Mouse (Mus musculus): Measurements from ENCODE around the gene Sdc1. TPM values are rescaled to one million over a fixed set of nuclear protein-coding genes. Genes with fewer than 3 reads are reported as not detected.

Gene Sdc1
- polyA plus RNA-seq (2016; fragmentation: Nextera tagmentation; extraction: Ambion mirVana): 43.5 and 48.2 TPM in 2 replicates

- Histone ChIP-seq H3K36me3 (no peaks in the 10 kb centered on the region), H3K9me3 (no peaks in the 10 kb centered on the region), H3K4me2 (replicated peaks) (peak within 1 kb of the TSS; percentile 96), H3K27me3 (replicated peaks) (no peaks in the 10 kb centered on the region), H3K4me3 (peak within 1 kb of the TSS; percentile 81), H3K9ac (peak within 1 kb of the TSS; percentile 83), H3K27ac (peak within 1 kb of the TSS; percentile 76), H3K4me1 (peaks cover 14% of the 10 kb centered on the region)
- ATAC-seq (ENCODE audit: low FRiP score, low read depth): peak; percentile 80
- 1% methylated on average over 67 of the region's 67 CpGs for WGBS
These were observed at the start of gene Sdc1 for GRCm38 (mm10) chr12:8770946-8771843. Gene Sdc1 (plus strand): TSS chr12:8771323.

DNA sequence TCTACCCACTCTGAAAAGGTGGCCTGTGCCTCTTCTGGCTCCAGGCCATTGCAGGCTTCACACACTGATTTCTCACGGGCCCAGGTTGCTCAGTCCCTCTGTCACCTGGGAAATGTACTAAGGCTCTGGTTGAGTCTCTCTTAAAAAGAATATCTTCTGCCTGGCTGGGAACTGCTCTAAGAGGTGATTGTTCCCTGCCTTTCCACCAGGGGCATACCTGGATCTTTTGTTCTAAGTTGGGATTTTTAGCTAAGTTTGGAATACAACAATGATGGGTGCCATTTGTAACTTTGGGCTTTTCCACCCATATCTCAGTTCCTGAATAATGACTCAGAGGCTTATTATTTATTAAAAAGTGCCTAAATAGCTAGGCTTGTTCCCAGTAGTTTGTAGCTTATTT, 44.2 kb upstream of the Sdc1 start:
- Histone ChIP-seq H3K9ac (no peak overlapping the region), H3K4me3 (no peak overlapping the region), H3K4me2 (replicated peaks) (no peak overlapping the region), H3K36me3 (peaks cover 45% of the 10 kb centered on the region), H3K27ac (0 out of 2 replicates have a peak overlapping the region, but pooled peaks have one; percentile 10), H3K4me1 (no peaks in the 10 kb centered on the region), H3K27me3 (replicated peaks) (no peaks in the 10 kb centered on the region), H3K9me3 (no peaks in the 10 kb centered on the region)
- ATAC-seq (ENCODE audit: low FRiP score, low read depth): no peak
- 70% methylated on average over 1 of the region's 1 CpGs for WGBS

- 87% methylated on average over 2 of the region's 2 CpGs for WGBS
- Histone ChIP-seq H3K36me3 (peaks cover 35% of the 10 kb centered on the region), H3K9me3 (no peaks in the 10 kb centered on the region), H3K9ac (no peak overlapping the region), H3K4me1 (no peaks in the 10 kb centered on the region), H3K27ac (no peak overlapping the region), H3K27me3 (replicated peaks) (no peaks in the 10 kb centered on the region), H3K4me2 (replicated peaks) (no peak overlapping the region), H3K4me3 (no peak overlapping the region)
- no peak for ATAC-seq (ENCODE audit: low FRiP score, low read depth)
These were observed 42.4 kb upstream of the Sdc1 start for GRCm38 (mm10) chr12:8728739-8729138.

GRCm38 (mm10) chr12:8753654-8754053, 17.5 kb upstream of the Sdc1 start:
- WGBS: 94% methylated on average over 2 of the region's 2 CpGs
- Histone ChIP-seq H3K9ac (no peak overlapping the region), H3K27me3 (replicated peaks) (no peaks in the 10 kb centered on the region), H3K4me3 (no peak overlapping the region), H3K27ac (no peak overlapping the region), H3K9me3 (0 out of 2 replicates have a peak, but pooled peaks cover 5% of the 10 kb centered on the region), H3K36me3 (peaks cover 54% of the 10 kb centered on the region), H3K4me1 (no peaks in the 10 kb centered on the region), H3K4me2 (replicated peaks) (no peak overlapping the region)
- no peak for ATAC-seq (ENCODE audit: low FRiP score, low read depth)

- no peak for ATAC-seq (ENCODE audit: low FRiP score, low read depth)
- 88% methylated on average over 4 of the region's 4 CpGs for WGBS
- Histone ChIP-seq H3K4me1 (no peaks in the 10 kb centered on the region), H3K9ac (no peak overlapping the region), H3K9me3 (0 out of 2 replicates have a peak, but pooled peaks cover 5% of the 10 kb centered on the region), H3K4me3 (no peak overlapping the region), H3K36me3 (peaks cover 49% of the 10 kb centered on the region), H3K27me3 (replicated peaks) (no peaks in the 10 kb centered on the region), H3K27ac (no peak overlapping the region), H3K4me2 (replicated peaks) (no peak overlapping the region)
These were observed 17.0 kb upstream of the Sdc1 start for GRCm38 (mm10) chr12:8754116-8754515.

GRCm38 (mm10) chr12:8758029-8758428, 13.1 kb upstream of the Sdc1 start:
- Histone ChIP-seq H3K27ac (no peak overlapping the region), H3K36me3 (peaks cover 37% of the 10 kb centered on the region), H3K4me1 (no peaks in the 10 kb centered on the region), H3K27me3 (replicated peaks) (no peaks in the 10 kb centered on the region), H3K4me3 (no peak overlapping the region), H3K9ac (no peak overlapping the region), H3K4me2 (replicated peaks) (no peak overlapping the region), H3K9me3 (0 out of 2 replicates have a peak, but pooled peaks cover 5% of the 10 kb centered on the region)
- no peak for ATAC-seq (ENCODE audit: low FRiP score, low read depth)
- 99% methylated on average over 3 of the region's 3 CpGs for WGBS

GRCm38 (mm10) chr12:8759115-8759514, 12.0 kb upstream of the Sdc1 start:
- Histone ChIP-seq H3K4me1 (no peaks in the 10 kb centered on the region), H3K36me3 (peaks cover 26% of the 10 kb centered on the region)

GRCm38 (mm10) chr12:8759779-8760178, 11.3 kb upstream of the Sdc1 start:
- H3K4me2 ChIP-seq (replicated peaks): no peak overlapping the region
- H3K9me3 ChIP-seq: 0 out of 2 replicates have a peak, but pooled peaks cover 5% of the 10 kb centered on the region
- 88% methylated on average over 6 of the region's 6 CpGs for WGBS
- no peak overlapping the region for H3K4me3 ChIP-seq
- H3K27me3 ChIP-seq (replicated peaks): no peaks in the 10 kb centered on the region
- H3K4me1 ChIP-seq: no peaks in the 10 kb centered on the region
- H3K36me3 ChIP-seq: peaks cover 22% of the 10 kb centered on the region
- H3K9ac ChIP-seq: no peak overlapping the region
- no peak overlapping the region for H3K27ac ChIP-seq
- ATAC-seq (ENCODE audit: low FRiP score, low read depth): no peak

More at GRCm38 (mm10) chr12:8759115-8759514, 12.0 kb upstream of the Sdc1 start:
- Histone ChIP-seq H3K27ac (no peak overlapping the region), H3K9ac (no peak overlapping the region), H3K27me3 (replicated peaks) (no peaks in the 10 kb centered on the region), H3K4me2 (replicated peaks) (no peak overlapping the region), H3K4me3 (no peak overlapping the region), H3K9me3 (0 out of 2 replicates have a peak, but pooled peaks cover 5% of the 10 kb centered on the region)
- ATAC-seq (ENCODE audit: low FRiP score, low read depth): no peak
- WGBS: 88% methylated on average over 4 of the region's 4 CpGs

DNA sequence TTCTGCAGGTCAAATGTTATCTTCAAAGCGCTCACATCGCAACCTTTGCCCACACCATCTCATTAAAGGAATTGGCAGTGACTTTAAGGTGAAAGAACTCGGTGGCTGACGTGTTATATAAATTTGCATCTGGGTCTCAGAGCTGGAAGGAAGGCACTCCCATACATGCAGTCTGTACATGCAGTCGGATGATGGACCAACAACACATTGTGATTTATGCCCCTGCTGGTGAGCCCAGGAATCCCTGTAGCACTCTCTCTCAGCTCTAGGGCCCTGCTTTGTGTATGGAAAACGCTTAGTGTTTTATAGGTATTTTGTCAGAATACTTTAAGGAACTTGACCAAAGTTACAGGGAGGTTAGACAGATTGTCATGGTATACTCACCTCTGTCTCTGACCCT, 10.6 kb upstream of the Sdc1 start:
- Histone ChIP-seq H3K36me3 (peaks cover 15% of the 10 kb centered on the region), H3K4me1 (no peaks in the 10 kb centered on the region), H3K27ac (no peak overlapping the region), H3K27me3 (replicated peaks) (no peaks in the 10 kb centered on the region), H3K9ac (no peak overlapping the region), H3K4me3 (no peak overlapping the region), H3K9me3 (0 out of 2 replicates have a peak, but pooled peaks cover 5% of the 10 kb centered on the region), H3K4me2 (replicated peaks) (no peak overlapping the region)
- ATAC-seq (ENCODE audit: low FRiP score, low read depth): no peak
- WGBS: 86% methylated on average over 6 of the region's 6 CpGs

- Histone ChIP-seq H3K36me3 (peaks cover 15% of the 10 kb centered on the region), H3K27me3 (replicated peaks) (no peaks in the 10 kb centered on the region), H3K4me1 (no peaks in the 10 kb centered on the region), H3K9ac (no peak overlapping the region), H3K9me3 (0 out of 2 replicates have a peak, but pooled peaks cover 5% of the 10 kb centered on the region), H3K4me2 (replicated peaks) (no peak overlapping the region), H3K27ac (no peak overlapping the region), H3K4me3 (no peak overlapping the region)
- ATAC-seq (ENCODE audit: low FRiP score, low read depth): no peak
- 80% methylated on average over 7 of the region's 7 CpGs for WGBS
These were observed 10.1 kb upstream of the Sdc1 start for GRCm38 (mm10) chr12:8761058-8761457.

- H3K27ac ChIP-seq: no peak overlapping the region
- no peak for ATAC-seq (ENCODE audit: low FRiP score, low read depth)
- no peaks in the 10 kb centered on the region for H3K4me1 ChIP-seq
- H3K4me2 ChIP-seq (replicated peaks): no peak overlapping the region
- no peak overlapping the region for H3K4me3 ChIP-seq
- H3K9me3 ChIP-seq: no peaks in the 10 kb centered on the region
- peaks cover 5% of the 10 kb centered on the region; the same call in 1 of the 2 replicates for H3K36me3 ChIP-seq
- H3K27me3 ChIP-seq (replicated peaks): no peaks in the 10 kb centered on the region
- no peak overlapping the region for H3K9ac ChIP-seq
- WGBS: 85% methylated on average over 2 of the region's 2 CpGs
These were observed 8.5 kb upstream of the Sdc1 start for GRCm38 (mm10) chr12:8762667-8763066.

DNA sequence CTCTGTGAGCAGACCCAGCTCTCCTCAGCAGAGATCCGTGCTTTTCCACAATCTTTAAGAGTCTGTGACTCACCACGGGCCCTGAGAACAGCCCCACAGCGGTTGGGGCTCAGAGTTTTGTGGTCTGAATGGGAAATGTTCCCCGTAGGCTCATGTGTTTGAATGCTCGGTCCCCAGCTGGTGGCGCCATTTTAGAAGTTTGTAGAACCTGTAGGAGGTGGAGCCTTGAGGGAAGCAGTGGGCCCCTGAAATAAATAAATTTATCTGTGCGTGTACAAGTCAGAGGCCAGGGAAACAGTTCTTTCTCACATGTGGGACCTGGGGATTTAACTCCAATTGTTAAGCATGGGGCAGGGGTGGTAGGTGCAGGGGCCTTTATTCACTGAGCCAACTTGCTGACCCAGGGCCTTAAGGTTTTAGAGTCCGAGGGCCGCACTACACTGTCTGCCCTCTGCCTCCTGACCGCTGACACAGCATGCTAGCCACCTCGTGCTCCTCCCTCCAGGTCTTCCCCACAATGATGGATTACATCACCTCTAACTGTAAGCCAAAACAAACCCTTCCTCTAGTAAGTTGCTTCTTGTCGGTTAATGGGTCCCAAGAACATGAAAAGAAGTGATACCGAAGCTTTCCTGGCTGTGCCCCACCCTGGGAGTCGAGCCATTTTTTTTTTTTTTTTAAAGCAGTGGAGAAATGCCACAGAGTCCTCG, 6.7 kb upstream of the Sdc1 start:
- no peak overlapping the region for H3K4me2 ChIP-seq (replicated peaks)
- no peak overlapping the region for H3K27ac ChIP-seq
- no peaks in the 10 kb centered on the region for H3K36me3 ChIP-seq
- WGBS: 85% methylated on average over 15 of the region's 15 CpGs
- ATAC-seq (ENCODE audit: low FRiP score, low read depth): no peak
- H3K9ac ChIP-seq: no peak overlapping the region
- H3K4me3 ChIP-seq: no peak overlapping the region
- no peaks in the 10 kb centered on the region for H3K9me3 ChIP-seq
- H3K4me1 ChIP-seq: no peaks in the 10 kb centered on the region
- H3K27me3 ChIP-seq (replicated peaks): no peaks in the 10 kb centered on the region
